Mouse (Mus musculus) liver, adult 2 months (tissue): ENCODE measurements at regions not wholly inside any gene's neighbourhood (a gene's known extent, or its start where the extent isn't known, plus 50 kb on each side); places are given as distances from the start of the nearest gene placed in this dataset.
"Not testable (repeated sequence)": the region's sequence is repeated elsewhere in the genome, so short reads cannot be mapped to it uniquely, and the experiment has no call there.

Source experiments
- CTCF ChIP-seq: fragments of 200-500 bp; IDR thresholded peaks from 2 replicates; pipeline ENCODE4 v1.5.1; 2011; ENCODE audit warnings: low read depth, low read length, control low read depth
- POLR2A ChIP-seq: fragments of 200-500 bp; IDR thresholded peaks from 2 replicates; pipeline ENCODE4 v1.6.1; 2011; ENCODE audit warnings: low read length, control low read depth; ENCODE audit not compliant: insufficient read depth; ENCODE audit errors: extremely low read depth

GRCm38 (mm10) chr10:86617958-86618664 lies 87.2 kb downstream of the Hsp90b1 start:
- not testable (repeated sequence) for TF ChIP-seq POLR2A, CTCF
